Mouse (Mus musculus) kidney, postnatal 14 days (tissue): ENCODE measurements around the gene Ccdc162.

Experiments
- DNase-seq: peaks from one replicate; pipeline ENCODE4 v3.0.0; 2022; ENCODE audit warnings: mixed read lengths

The Ccdc162 gene

DNA sequence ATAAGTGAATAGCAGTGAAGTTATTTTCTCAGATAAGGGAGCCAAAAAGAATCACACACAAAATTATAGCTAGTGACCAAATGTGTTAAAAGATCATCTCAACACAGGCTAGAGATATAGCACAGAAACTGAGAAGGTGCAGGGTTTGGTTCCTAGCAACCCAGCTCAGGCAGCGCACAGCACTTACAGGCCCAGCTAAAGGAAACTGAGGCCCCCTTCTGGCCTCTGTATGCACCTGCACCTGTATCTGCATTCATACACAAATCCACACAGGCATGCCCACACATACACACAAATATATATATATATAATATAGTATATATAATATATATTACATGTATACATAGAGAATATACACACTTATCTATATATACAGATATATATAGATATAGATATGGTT, 84.4 kb downstream of the Ccdc162 start:
- no peak for DNase-seq

DNA sequence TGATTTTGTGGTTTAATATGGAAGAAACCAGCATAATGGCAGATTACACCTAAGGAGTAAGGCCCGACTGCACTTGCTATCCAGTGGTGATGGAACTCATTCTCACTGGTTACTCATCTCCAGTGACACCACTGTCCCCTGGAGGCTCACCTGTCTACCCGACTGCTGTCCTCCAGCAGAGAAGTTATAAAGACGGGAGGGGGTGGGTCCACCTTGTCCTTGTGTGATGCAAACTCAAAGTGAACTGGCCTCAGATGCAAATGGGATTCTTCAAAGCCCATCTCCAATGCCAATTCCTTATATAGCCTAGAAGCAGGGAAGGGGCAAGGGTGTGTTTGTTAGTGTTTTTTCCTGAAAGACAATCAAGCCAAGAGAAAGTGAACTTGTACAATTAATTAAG, 89.4 kb downstream of the Ccdc162 start:
- DNase-seq: no peak

GRCm38 (mm10) chr10:41619988-41620387, 96.4 kb downstream of the Ccdc162 start:
- DNase-seq: no peak

DNA sequence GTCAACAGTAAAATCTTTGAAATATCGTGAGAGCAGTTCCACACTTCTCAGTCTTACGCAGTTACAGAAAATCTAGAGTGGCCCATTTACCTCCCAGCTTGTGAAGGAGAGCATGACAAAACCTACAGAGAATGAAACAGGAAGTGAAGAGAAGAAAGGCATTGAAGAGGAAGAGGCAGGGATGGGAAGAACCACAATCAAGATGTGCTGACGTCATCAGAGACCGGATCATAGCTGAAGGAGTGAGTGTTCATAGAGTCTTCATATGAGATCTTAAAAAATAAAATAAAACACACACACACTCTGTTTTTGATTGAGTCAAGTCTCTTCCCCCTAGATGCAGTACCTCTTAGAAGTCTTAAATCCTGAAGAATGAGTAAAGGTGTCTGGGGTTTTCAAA, 100.9 kb downstream of the Ccdc162 start:
- DNase-seq: no peak

DNA sequence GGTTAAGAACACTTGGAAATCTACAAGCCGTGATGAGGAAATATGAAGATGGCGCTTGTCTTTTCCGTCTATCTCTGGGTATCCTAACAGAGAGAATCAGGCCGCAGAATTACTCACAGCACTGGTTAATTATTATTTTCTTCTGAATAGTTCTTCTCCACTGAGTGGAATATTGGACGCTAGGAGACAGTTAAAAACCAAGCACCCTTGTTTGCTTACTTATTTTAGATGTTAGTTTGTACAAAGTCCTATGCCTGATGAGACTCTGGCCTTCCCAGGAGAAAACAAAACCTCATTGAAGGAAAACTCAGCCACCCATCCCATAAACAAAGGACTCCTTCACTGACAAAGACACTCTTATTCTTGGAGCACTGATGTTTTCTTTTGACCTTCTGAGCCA, 104.5 kb downstream of the Ccdc162 start:
- DNase-seq: peak; percentile 37

DNA sequence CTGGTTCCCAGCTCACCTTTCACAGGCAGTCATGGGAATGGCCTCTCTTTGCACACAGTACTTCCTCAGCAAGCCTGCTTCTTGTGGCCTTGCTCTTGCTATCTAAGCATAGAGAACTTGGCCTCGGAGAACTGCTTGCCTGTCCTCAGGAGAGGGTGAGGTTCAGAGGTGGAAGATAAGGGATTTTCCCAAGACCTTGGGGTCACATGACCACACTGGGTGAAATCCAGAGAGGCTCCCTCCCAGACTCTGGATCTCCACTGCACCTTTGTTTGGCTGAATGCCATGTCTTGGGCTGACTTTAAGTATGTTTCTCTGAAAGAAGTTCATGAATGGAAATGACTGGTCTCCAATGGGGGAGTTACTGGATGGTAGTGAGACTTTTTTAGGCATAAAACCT, 107.0 kb downstream of the Ccdc162 start:
- peak; percentile 49 for DNase-seq

DNA sequence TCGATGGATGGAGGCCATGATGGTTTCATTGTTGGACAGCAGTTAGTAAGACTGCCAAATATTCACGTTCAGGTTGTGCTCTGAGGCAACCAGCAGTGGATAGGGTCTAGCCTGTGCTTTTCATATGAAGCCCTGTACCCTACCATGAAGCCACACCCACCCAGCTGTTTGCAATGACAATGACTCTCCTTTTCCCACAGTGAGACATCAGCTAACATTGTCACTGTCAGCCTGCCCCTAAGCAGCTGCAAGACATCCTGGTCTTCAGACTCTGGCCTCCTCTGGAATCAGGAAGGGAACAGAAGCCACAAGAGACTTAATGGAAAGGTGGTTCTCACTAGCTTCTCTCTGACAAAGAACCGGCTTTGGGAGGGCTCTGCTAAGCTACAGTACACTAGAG, 107.9 kb downstream of the Ccdc162 start:
- DNase-seq: no peak

GRCm38 (mm10) chr10:41602667-41603066, 113.8 kb downstream of the Ccdc162 start:
- DNase-seq: no peak

GRCm38 (mm10) chr10:41601898-41602545, 114.4 kb downstream of the Ccdc162 start:
- no peak for DNase-seq

DNA sequence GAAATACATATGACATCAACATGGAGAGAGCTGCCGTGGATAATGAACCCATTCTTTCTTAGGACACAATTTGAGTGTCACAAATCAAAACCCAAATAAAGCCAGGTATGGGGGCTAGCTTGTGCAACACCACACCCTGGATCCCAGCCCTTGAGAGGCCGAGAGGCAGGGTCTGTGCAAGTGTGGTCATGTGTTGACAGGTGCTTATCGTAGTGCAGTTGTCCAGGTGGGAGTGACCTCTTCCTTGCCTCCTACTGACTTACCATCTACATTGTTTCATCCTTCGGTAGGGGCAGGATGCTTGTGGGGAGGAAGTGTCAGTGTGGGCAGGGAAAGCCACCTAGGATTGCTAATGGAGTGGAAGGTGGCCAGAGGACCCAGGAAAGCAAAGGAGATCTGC, 115.1 kb downstream of the Ccdc162 start:
- no peak for DNase-seq

GRCm38 (mm10) chr10:41599051-41599450, 117.4 kb downstream of the Ccdc162 start:
- no peak for DNase-seq

DNA sequence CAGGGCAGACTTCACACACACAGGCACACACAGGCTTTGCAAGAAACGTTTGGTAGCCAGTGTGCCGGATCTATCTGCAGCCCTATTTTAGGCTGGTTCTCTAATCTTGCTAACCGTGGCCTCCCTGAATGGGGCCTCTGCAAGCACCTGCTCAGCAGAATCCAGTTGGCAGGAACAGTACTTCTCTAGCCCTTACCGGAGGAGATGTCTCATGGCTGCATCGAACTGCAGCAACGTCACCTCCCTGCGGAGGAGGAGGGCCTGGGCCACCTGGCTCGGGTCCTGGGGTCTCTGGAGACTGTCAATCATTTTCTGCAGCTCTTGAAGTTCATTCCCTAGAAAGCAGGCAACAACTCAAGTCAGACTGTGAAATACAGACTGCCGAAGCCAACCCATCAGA, 118.2 kb downstream of the Ccdc162 start:
- no peak for DNase-seq

GRCm38 (mm10) chr10:41595550-41595949, 120.9 kb downstream of the Ccdc162 start:
- no peak for DNase-seq

GRCm38 (mm10) chr10:41594957-41595356, 121.5 kb downstream of the Ccdc162 start:
- DNase-seq: peak; percentile 74

DNA sequence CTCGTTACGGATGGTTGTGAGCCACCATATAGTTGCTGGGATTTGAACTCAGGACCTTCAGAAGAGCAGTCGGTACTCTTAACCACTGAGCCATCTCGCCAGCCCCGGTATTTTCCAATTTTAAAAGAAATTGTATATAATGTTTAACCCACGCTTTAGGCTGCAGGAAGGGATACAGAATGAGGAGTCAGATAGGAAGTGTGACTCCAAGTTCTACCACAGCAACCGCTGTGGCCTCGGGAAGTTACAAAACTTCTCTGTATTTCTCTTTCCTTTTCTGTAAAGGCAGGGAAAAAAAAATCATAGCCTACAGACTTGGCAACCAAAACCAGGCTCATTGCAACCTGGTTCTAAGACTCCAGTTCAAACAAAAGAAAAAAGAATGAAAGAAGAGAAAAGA, 122.0 kb downstream of the Ccdc162 start:
- no peak for DNase-seq

DNA sequence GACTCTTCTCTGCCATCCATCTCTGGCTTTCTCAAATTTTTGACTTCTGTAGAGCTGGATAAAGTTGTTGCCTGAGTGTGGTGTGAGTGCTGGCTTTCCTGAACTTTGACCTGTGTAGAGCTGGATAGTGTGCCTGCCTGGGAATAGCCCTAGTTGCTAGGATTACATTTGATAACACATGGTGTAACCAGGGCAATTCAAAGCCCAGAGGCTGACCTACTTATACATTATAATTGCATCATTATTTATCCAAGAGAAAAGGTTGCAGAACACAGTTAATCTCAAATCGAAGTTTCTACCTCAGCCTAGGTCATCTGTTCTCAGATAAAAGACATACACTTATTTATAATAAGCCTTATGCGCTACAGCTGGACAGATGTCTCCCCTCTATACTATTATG, 127.8 kb downstream of the Ccdc162 start:
- no peak for DNase-seq

DNA sequence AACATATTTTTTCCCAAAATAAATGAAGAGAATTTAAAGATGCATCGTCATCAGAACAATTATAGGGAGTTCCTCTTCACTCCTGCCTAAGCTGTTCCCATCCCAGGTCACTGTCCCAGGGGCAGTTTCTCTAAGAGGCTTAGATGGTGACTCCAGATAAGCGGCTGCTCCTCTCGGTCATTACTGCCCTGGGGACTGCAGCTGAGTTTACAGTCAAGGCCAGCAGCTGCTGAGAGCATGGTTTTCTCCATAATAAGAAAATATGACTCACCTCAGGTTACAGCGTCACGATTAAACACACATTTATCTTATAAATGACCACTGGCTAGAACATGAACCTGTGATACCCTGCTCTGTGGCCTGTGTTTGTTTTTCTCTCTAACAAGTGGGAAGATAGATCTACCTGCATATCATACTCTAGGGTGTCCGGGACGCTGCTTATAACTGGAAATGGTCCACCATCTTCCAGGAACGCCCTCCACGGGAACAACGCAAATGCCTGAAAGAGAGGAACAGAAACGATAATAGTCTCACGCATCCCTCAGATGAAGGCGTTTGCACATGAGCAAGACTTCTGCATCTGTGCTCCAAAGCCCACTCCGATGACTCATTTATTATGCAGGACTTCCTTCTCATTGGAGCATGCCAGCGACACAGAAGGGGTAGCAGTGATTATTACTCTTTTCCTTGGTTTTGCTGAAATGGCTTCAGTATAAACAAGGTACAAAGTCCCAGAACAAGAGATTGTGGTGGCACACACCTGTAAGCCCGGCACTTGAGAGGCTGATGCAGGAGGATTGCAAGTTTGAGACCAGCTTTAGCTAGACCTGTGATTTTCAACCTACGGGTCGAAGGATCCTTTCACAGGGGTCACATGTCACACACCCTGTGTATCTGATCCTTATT, 129.2 kb downstream of the Ccdc162 start:
- DNase-seq: no peak

DNA sequence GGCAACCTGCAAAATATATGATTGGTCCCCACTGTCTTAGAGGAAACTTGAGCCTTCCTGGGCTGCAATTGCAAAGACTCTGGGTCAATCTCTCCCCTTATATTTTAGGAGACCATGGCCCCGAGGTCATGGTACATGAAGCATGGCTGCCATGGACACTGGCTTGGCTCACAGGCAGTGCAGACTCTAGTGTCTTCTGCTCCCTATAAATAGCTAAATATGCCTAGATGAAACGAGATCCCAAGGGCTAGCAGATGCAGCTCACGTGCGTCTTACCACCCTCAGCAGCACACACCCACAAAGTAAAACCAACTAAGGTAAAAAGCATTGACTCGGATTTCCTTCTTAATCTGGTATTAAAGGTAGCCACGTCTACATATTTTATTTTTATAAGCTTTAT, 133.1 kb downstream of the Ccdc162 start:
- DNase-seq: no peak

DNA sequence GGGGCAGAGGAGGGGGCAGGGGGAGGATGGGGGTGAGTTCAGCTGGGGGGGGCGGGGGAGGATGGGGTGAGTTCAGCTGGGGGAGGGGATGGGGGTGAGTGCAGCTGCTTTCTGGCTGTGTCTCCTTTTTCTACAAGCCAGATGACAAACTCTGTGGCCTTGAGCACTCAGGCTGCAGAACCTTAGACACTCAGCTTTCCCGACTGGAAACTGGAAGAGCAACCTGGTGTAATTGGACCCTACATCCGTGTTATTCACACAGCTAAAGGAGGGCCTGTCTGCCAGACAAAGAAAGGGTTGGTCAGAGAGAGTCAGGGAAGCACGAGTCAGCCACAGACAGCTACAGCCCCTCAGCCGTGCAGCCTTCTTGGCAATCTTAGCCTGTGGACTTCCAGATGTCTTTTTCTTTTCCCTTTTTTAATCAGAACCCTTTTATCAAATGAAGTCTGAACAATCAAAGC, 133.5 kb downstream of the Ccdc162 start:
- DNase-seq: no peak

GRCm38 (mm10) chr10:41580441-41580840, 136.0 kb downstream of the Ccdc162 start:
- no peak for DNase-seq

GRCm38 (mm10) chr10:41578541-41578940, 137.9 kb downstream of the Ccdc162 start:
- DNase-seq: peak; percentile 25

GRCm38 (mm10) chr10:41576328-41576833, 140.1 kb downstream of the Ccdc162 start:
- DNase-seq: no peak

GRCm38 (mm10) chr10:41575451-41576327, 140.7 kb downstream of the Ccdc162 start:
- peak; percentile 55 for DNase-seq
